In genomic region chr11:20542739-20543452, GRCm38 (mm10) we compare ENCODE assay signal across 8 mouse cellular contexts. TPM values are rescaled to one million over a fixed set of nuclear protein-coding genes. Genes with fewer than 3 reads are reported as not detected.
DNase-seq lines count a peak whose midpoint lies in the region; ATAC-seq and TF ChIP-seq lines count a peak whose summit lies in the region.

Gene Sertad2, plus strand, starts transcription at chr11:20543253.

- ATAC-seq in Patski: peak; percentile 98
- peak; percentile 100 for ATAC-seq in hindbrain, embryonic 13.5 days (ENCODE audit: low FRiP score)

- peak within 1 kb of the TSS; percentile 78 for H3K4me2 ChIP-seq in hindbrain, embryonic 13.5 days

- peak within 1 kb of the TSS; percentile 80 for H3K4me3 ChIP-seq in hindbrain, embryonic 13.5 days

- H3K9ac ChIP-seq in hindbrain, embryonic 13.5 days: peak within 1 kb of the TSS; percentile 91

- H3K27me3 ChIP-seq in Patski: no peaks in the 10 kb centered on the region
- no peaks in the 10 kb centered on the region for H3K27me3 ChIP-seq in hindbrain, embryonic 13.5 days

- peak within 1 kb of the TSS; percentile 96 for H3K27ac ChIP-seq in hindbrain, embryonic 13.5 days

- no peaks in the 10 kb centered on the region for H3K36me3 ChIP-seq in hindbrain, embryonic 13.5 days

- H3K4me1 ChIP-seq in hindbrain, embryonic 13.5 days (replicated peaks): peaks cover 22% of the 10 kb centered on the region

- peak; percentile 99 for DNase-seq in Patski (ENCODE audit: low read depth, low spot score)
- DNase-seq in cerebellum, postnatal 14 days: peak; percentile 100
- peak; percentile 98 to 99 for DNase-seq in frontal cortex, postnatal 14 days (ENCODE audit: low spot score in 2 of 2)
- DNase-seq in layer of hippocampus, postnatal 25 days (ENCODE audit: extremely low spot score in 1 of 2, low spot score in 1 of 2): peak; percentile 95 to 97
- peak; percentile 99 for DNase-seq in lung, postnatal 25 days (ENCODE audit: low spot score)
- peak; percentile 99 for DNase-seq in retina, embryonic 14.5 days (ENCODE audit: low spot score)
- peak; percentile 98 for DNase-seq in thymus, postnatal 4 days

- TF ChIP-seq CTCF in Patski (IDR thresholded peaks at IDR 0.05): no peak

- in situ Hi-C loops in Patski (cut with MboI; ENCODE audit: low pct_unique_long_range_greater_than_20kb): loop anchor here (5.0 kb wide), 2 partner anchors 66 to 99 kb away; no protein-coding TSS in a partner anchor

- no peaks in the 10 kb centered on the region for H3K9me3 ChIP-seq in hindbrain, embryonic 13.5 days

- under 1% methylated on average over 51 of the region's 62 CpGs for WGBS in hindbrain, embryonic 13.5 days

- CTCF ChIA-PET in Patski (lab: Charles Lee): interaction anchor here (1.1 kb wide), 1 partner anchor 88 kb away, joined by 3 read pairs; no protein-coding TSS in a partner anchor

- POLR2A ChIA-PET in Patski (lab: Charles Lee): interaction anchor here (1.0 kb wide), 1 partner anchor 89 kb away, joined by 3 read pairs; no protein-coding TSS in a partner anchor

RNA-seq across cellular contexts. Expression of gene Sertad2, which starts in this region (rescaled TPM):
- polyA plus RNA-seq in Patski (2021): 25.6 TPM
- polyA plus RNA-seq in hindbrain, embryonic 13.5 days (2015; fragmentation: Nextera tagmentation; extraction: Ambion mirVana): 32.7 and 34.9 TPM in 2 replicates
- 10 to 100 TPM; 19.0 to 25.1 TPM for total RNA-seq in layer of hippocampus, postnatal 25 days (2021)

Comparison
In these comparisons a context has a peak if more than half of its experiments do, and no peak if none do; other contexts are left out.
1. Peak in every context shown above with its lines: DNase-seq, ATAC-seq, H3K4me3 ChIP-seq and H3K27ac ChIP-seq.